Mouse (Mus musculus) E14TG2a.4 (cell line): ENCODE results near the gene Slc2a4.

Experiments used
- CTCF ChIP-seq: conservative IDR thresholded peaks from 2 replicates; pipeline ENCODE4 v1.5.1; 2014; ENCODE audit warnings: low read length
- POU5F1 ChIP-seq: IDR thresholded peaks from 2 replicates; pipeline ENCODE4 v1.6.1; 2014; ENCODE audit warnings: low read length, borderline replicate concordance

DNA sequence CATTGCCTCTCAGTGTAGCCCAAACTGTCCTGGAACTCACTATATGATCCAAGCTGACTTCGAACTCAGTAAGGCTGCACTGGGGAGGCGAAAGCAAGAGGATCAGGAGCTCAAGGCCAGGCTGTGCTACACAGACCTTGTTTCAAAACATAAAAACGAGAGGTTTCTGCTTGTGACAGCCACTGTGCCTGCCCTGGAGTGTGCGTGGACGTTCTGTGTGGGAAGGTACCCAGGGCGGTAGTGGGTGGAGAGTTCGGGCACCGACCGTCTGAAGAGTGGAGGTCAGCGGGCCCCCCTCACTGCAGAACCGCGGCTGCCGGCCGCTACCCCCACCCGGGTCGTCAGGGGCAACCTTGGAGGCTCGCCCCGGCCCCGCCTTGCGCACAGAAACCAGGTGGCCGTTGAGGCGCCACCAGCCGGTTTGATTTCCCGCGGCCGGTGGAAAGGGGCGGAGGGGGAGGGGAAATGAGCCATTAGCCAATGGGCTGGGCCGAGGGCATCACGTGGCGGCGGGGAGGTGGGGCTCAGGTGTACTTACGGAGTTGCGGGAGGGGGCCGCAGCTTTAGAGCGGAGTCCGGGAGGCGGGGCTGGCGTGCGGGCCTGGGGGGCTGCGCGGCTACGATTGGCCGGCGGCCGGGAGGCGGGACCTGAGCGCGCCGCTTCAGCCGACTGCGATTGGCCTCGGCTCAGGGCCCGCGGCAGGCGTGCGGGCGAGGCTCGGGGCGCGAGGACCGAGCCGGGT, 12.7 kb downstream of the Slc2a4 start, which contains the start of gene Ybx2:
- no peak for TF ChIP-seq CTCF
- TF ChIP-seq POU5F1 = no peak
